In genomic region chr5:36374221-36375050, GRCm38 (mm10) we compare ENCODE assay signal across 11 mouse cellular contexts. TPM values are rescaled to one million over a fixed set of nuclear protein-coding genes. Genes with fewer than 3 reads are reported as not detected.
DNase-seq lines count a peak whose midpoint lies in the region; ATAC-seq and TF ChIP-seq lines count a peak whose summit lies in the region.
"Had no signal": no experiment of that assay in that cellular context is flagged by ENCODE, and none has a peak within 500 bp of the region (broad histone marks: within the 10 kb centered on the region; RNA-seq: fewer than 3 reads in every experiment).

No protein-coding gene starts in this region.

- no peak overlapping the region for H3K4me2 ChIP-seq in liver, embryonic 12.5 days
- H3K4me2 ChIP-seq in stomach, postnatal 0 days (replicated peaks; ENCODE audit: low read depth) = no peak overlapping the region

- no peak for ATAC-seq in liver, embryonic 12.5 days
- no peak for ATAC-seq in stomach, postnatal 0 days (ENCODE audit: low FRiP score, low TSS enrichment)

- no peak for TF ChIP-seq CTCF in liver, adult 2 months (IDR thresholded peaks at IDR 0.05; ENCODE audit: low read depth, low read length)
- no peak for TF ChIP-seq CTCF in stomach, postnatal 0 days (IDR thresholded peaks at IDR 0.05; ENCODE audit: low read depth)

- TF ChIP-seq EP300 in stomach, postnatal 0 days (optimal IDR thresholded peaks at IDR 0.05) = no peak

- no peaks in the 10 kb centered on the region for H3K27me3 ChIP-seq in liver, adult 2 months (ENCODE audit: control insufficient read depth, insufficient read depth, low read length)
- 0 out of 2 replicates have a peak, but pooled peaks cover 4% of the 10 kb centered on the region for H3K27me3 ChIP-seq in liver, embryonic 12.5 days (replicated peaks)
- no peaks in the 10 kb centered on the region for H3K27me3 ChIP-seq in limb, embryonic 10.5 days (ENCODE audit: low read depth, poor library complexity, severe bottlenecking)
- H3K27me3 ChIP-seq in stomach, postnatal 0 days (ENCODE audit: control insufficient read depth, insufficient read depth, low read length) = no peaks in the 10 kb centered on the region

- no peaks in the 10 kb centered on the region for H3K36me3 ChIP-seq in liver, adult 2 months (ENCODE audit: control insufficient read depth, insufficient read depth, low read length)
- no peaks in the 10 kb centered on the region for H3K36me3 ChIP-seq in liver, embryonic 12.5 days
- H3K36me3 ChIP-seq in limb, embryonic 10.5 days = no peaks in the 10 kb centered on the region
- no peaks in the 10 kb centered on the region for H3K36me3 ChIP-seq in stomach, postnatal 0 days (ENCODE audit: control insufficient read depth, insufficient read depth, low read length)

- no peaks in the 10 kb centered on the region for H3K9me3 ChIP-seq in liver, embryonic 12.5 days (replicated peaks)
- H3K9me3 ChIP-seq in limb, embryonic 10.5 days (replicated peaks) = no peaks in the 10 kb centered on the region
- H3K9me3 ChIP-seq in stomach, postnatal 0 days (ENCODE audit: control insufficient read depth, low read length) = no peaks in the 10 kb centered on the region

- no peak for TF ChIP-seq POLR2A in liver, adult 2 months (IDR thresholded peaks at IDR 0.05; ENCODE audit: extremely low read depth, insufficient read depth, low read length)

- no peak overlapping the region for H3K9ac ChIP-seq in liver, adult 2 months (ENCODE audit: low read depth, low read length)
- no peak overlapping the region for H3K9ac ChIP-seq in liver, embryonic 12.5 days
- no peak overlapping the region for H3K9ac ChIP-seq in stomach, postnatal 0 days (ENCODE audit: low read length)

- no peaks in the 10 kb centered on the region for H3K4me1 ChIP-seq in liver, adult 2 months (ENCODE audit: control insufficient read depth, insufficient read depth, low read length)
- peaks cover 22% of the 10 kb centered on the region for H3K4me1 ChIP-seq in liver, embryonic 12.5 days
- H3K4me1 ChIP-seq in limb, embryonic 10.5 days = peaks cover 95% of the 10 kb centered on the region
- H3K4me1 ChIP-seq in stomach, postnatal 0 days (replicated peaks; ENCODE audit: control insufficient read depth, insufficient read depth) = peaks cover 19% of the 10 kb centered on the region

- no peak overlapping the region for H3K27ac ChIP-seq in liver, adult 2 months (replicated peaks; ENCODE audit: insufficient read depth, low read depth, low read length)
- no peak overlapping the region for H3K27ac ChIP-seq in liver, embryonic 12.5 days
- H3K27ac ChIP-seq in limb, embryonic 10.5 days = peak overlapping the region; percentile 87
- H3K27ac ChIP-seq in stomach, postnatal 0 days (replicated peaks) = peak overlapping the region; percentile 56
- H3K27ac ChIP-seq: gastrocnemius, adult 2 months; left cerebral cortex, adult 2 months had no signal

- peak; percentile 40 for DNase-seq in liver, adult 2 months (ENCODE audit: extremely low read depth, low read depth, low spot score)
- peak; percentile 31 for DNase-seq in T-cell, adult 2 months (ENCODE audit: low spot score)
- DNase-seq in limb, embryonic 10.5 days (ENCODE audit: low spot score) = peak; percentile 42
- DNase-seq in stomach, postnatal 0 days (ENCODE audit: low spot score) = no peak
- DNase-seq in cerebellum, postnatal 4 days (ENCODE audit: low spot score in 2 of 2) = no peak
- DNase-seq in gastrocnemius, postnatal 10 days = no peak
- no peak for DNase-seq in right cerebral cortex, postnatal 36 days (ENCODE audit: low spot score in 2 of 2)
- DNase-seq: cerebellum, adult 9-10 months; gastrocnemius, adult 2 months had no signal

- no peak overlapping the region for H3K4me3 ChIP-seq in liver, adult 2 months (ENCODE audit: insufficient read depth, low read depth, low read length)
- H3K4me3 ChIP-seq in liver, embryonic 12.5 days = no peak overlapping the region
- peak overlapping the region; percentile 21 for H3K4me3 ChIP-seq in limb, embryonic 10.5 days
- no peak overlapping the region for H3K4me3 ChIP-seq in stomach, postnatal 0 days (ENCODE audit: low read depth, low read length)
- H3K4me3 ChIP-seq: gastrocnemius, adult 2 months; left cerebral cortex, adult 2 months had no signal

- WGBS in liver, adult 2 months = 74% methylated on average over 19 of the region's 19 CpGs
- 52% methylated on average over 19 of the region's 19 CpGs for WGBS in liver, embryonic 12.5 days (ENCODE audit: insufficient replicate concordance)
- WGBS in limb, embryonic 10.5 days = 52% methylated on average over 19 of the region's 19 CpGs
- WGBS in stomach, postnatal 0 days = 45% methylated on average over 19 of the region's 19 CpGs

- no peaks in the 10 kb centered on the region for H3K79me2 ChIP-seq in liver, adult 2 months (ENCODE audit: control insufficient read depth, insufficient read depth, low read length)

RNA-seq across cellular contexts. Expression of gene Sorcs2, which starts 23.5 kb away (rescaled TPM):
- total RNA-seq in liver, adult 2 months (2014; rRNA removed) = 0.07 and 0.09 TPM in 2 replicates
- polyA plus RNA-seq in liver, adult 2 months (2012; rRNA removed) = 0.10 and 0.12 TPM in 2 replicates
- polyA plus RNA-seq in liver, embryonic 12.5 days (2016; fragmentation: Nextera tagmentation; extraction: Ambion mirVana) = 1.2 and 1.6 TPM in 2 replicates
- polyA plus RNA-seq in limb, embryonic 10.5 days (2016; fragmentation: Nextera tagmentation; extraction: Ambion mirVana) = 6.1 and 8.3 TPM in 2 replicates
- polyA plus RNA-seq in stomach, postnatal 0 days (2015; fragmentation: Nextera tagmentation; extraction: Ambion mirVana) = 3.1 and 4.2 TPM in 2 replicates
- total RNA-seq in gastrocnemius, postnatal 10 days (2021) = 10 to 100 TPM; 15.6 to 16.0 TPM

Comparison
In these comparisons a context has a peak if more than half of its experiments do, and no peak if none do; other contexts are left out.
1. DNase-seq: peak in liver, adult 2 months (single experiment), T-cell, adult 2 months (single experiment) and limb, embryonic 10.5 days (single experiment); none in stomach, postnatal 0 days (single experiment), cerebellum, postnatal 4 days (0 of 2), gastrocnemius, postnatal 10 days (single experiment) and right cerebral cortex, postnatal 36 days (0 of 2).
2. H3K27ac ChIP-seq: peak in limb, embryonic 10.5 days (single experiment) and stomach, postnatal 0 days (single experiment); none in liver, adult 2 months (single experiment) and liver, embryonic 12.5 days (single experiment).